Mouse (Mus musculus) heart, postnatal 0 days (tissue): ENCODE results near the gene Men1. TPM values are rescaled to one million over a fixed set of nuclear protein-coding genes. Genes with fewer than 3 reads are reported as not detected.
A peak's percentile ranks its signal among the peaks of the same experiment; 100 is the strongest.

Source experiments
- ATAC-seq: fragments of 200-750 bp; cut with Nextera tagmentation; 2 replicates; pipeline ENCODE4 v1.8.0; 2017; ENCODE audit warnings: low read depth, moderate number of reproducible peaks, moderate library complexity; ENCODE audit not compliant: insufficient read depth
- DNase-seq: peaks from one replicate; pipeline ENCODE4 v3.0.0-alpha.2; 2016; ENCODE audit warnings: low spot score
- H3K27ac ChIP-seq: fragments of 300-500 bp; sonication (generic); 2 replicates; pipeline ENCODE4 v1.5.1; 2014; ENCODE audit warnings: low read depth, mild to moderate bottlenecking
- H3K27me3 ChIP-seq: fragments of 300-500 bp; sonication (generic); 2 replicates; pipeline ENCODE4 v1.6.1; 2014; ENCODE audit warnings: low read length, mixed read lengths; ENCODE audit not compliant: control insufficient read depth, insufficient read depth
- H3K36me3 ChIP-seq: fragments of 300-500 bp; sonication (generic); replicated peaks from 2 replicates; pipeline ENCODE4 v1.6.1; 2014; ENCODE audit warnings: low read length, mixed read lengths; ENCODE audit not compliant: control insufficient read depth, insufficient read depth
- H3K4me1 ChIP-seq: fragments of 300-500 bp; sonication (generic); 2 replicates; pipeline ENCODE4 v1.6.1; 2014; ENCODE audit warnings: antibody characterized with exemption; ENCODE audit not compliant: control insufficient read depth, insufficient read depth
- H3K4me2 ChIP-seq: fragments of 300-500 bp; sonication (generic); 2 replicates; pipeline ENCODE4 v1.6.1; 2014; ENCODE audit warnings: low read depth, mild to moderate bottlenecking, low read length, moderate library complexity
- H3K4me3 ChIP-seq: fragments of 300-500 bp; sonication (generic); 2 replicates; pipeline ENCODE4 v1.5.1; 2014; ENCODE audit warnings: low read depth, low read length
- H3K9ac ChIP-seq: fragments of 300-500 bp; sonication (generic); replicated peaks from 2 replicates; pipeline ENCODE4 v1.6.1; 2014; ENCODE audit warnings: low read depth, low read length, mixed read lengths
- H3K9me3 ChIP-seq: fragments of 300-500 bp; sonication (generic); replicated peaks from 2 replicates; pipeline ENCODE4 v1.6.1; 2016; ENCODE audit warnings: low read length; ENCODE audit not compliant: control insufficient read depth
- CTCF ChIP-seq: IDR thresholded peaks from 2 replicates; pipeline ENCODE4 v1.5.1; 2016; ENCODE audit warnings: antibody characterized with exemption, control low read depth, low read depth
- EP300 ChIP-seq: IDR thresholded peaks from 2 replicates; pipeline ENCODE4 v1.6.1; 2016; ENCODE audit warnings: antibody characterized with exemption, low read depth
- WGBS: fragments of 180-500 bp; shearing (Covaris S2); extraction: QIAGEN DNeasy Blood & Tissue Kit; methylation state at CpG from one replicate; pipeline ENCODE4 v1.1.7; 2014; 5-methylcytosine and 5-hydroxymethylcytosine counted together
- polyA plus RNA-seq: library from polyadenylated mRNA; unstranded; fragments of >200 nt; fragmentation: Nextera tagmentation; extraction: Ambion mirVana; gene quantifications from 2 replicates; pipeline ENCODE4 v1.2.1, GENCODE M21; 2015
- total RNA-seq: library from RNA; depleted of rRNA; stranded (reverse); fragments of >200 nt; gene quantifications from 2 replicates; pipeline ENCODE4 v1.2.3, GENCODE M21; 2014; ENCODE audit warnings: low replicate concordance

The Men1 gene
- total and polyA plus RNA-seq, 2 experiments from 2014 or later, result 20.3 to 46.5 TPM

DNA sequence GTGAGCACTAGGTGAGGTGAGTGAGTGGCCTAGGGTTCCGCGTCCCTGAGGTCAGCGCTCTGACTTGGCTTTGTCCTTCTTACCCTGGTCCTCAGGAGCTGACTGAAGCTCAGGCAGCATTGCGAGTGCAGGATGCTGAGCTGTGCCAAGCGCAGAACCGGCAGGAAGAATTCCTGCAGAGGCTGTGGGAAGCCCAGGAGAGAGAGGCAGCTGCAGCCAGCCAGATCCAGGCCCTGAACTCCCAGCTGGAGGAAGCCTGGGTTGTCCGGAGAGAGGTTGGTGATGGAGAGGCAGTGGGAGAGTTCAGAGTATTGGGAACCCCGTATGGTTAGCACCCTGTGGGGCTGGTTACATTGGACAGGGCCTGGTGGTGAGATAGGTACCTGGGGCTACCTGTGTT is 21.0 kb upstream of the Men1 start:
- Histone ChIP-seq H3K4me3 (no peak overlapping the region), H3K36me3 (peaks cover 57% of the 10 kb centered on the region), H3K4me2 (no peak overlapping the region), H3K9me3 (no peaks in the 10 kb centered on the region), H3K27ac (no peak overlapping the region), H3K9ac (no peak overlapping the region), H3K27me3 (no peaks in the 10 kb centered on the region), H3K4me1 (no peaks in the 10 kb centered on the region)
- DNase-seq, result no peak
- no peak for TF ChIP-seq CTCF
- TF ChIP-seq EP300, result no peak
- 83% methylated on average over 8 of the region's 8 CpGs for WGBS
- no peak for ATAC-seq

GRCm38 (mm10) chr19:6314513-6314912 is 20.3 kb upstream of the Men1 start:
- no peak overlapping the region for H3K9ac ChIP-seq
- no peak for DNase-seq
- H3K4me1 ChIP-seq, result no peaks in the 10 kb centered on the region
- TF ChIP-seq CTCF, result no peak
- no peak for TF ChIP-seq EP300
- H3K27ac ChIP-seq, result no peak overlapping the region
- 72% methylated on average over 8 of the region's 8 CpGs for WGBS
- no peak overlapping the region for H3K4me3 ChIP-seq
- H3K4me2 ChIP-seq, result no peak overlapping the region
- H3K9me3 ChIP-seq, result no peaks in the 10 kb centered on the region
- no peak for ATAC-seq
- no peaks in the 10 kb centered on the region for H3K27me3 ChIP-seq
- peaks cover 61% of the 10 kb centered on the region for H3K36me3 ChIP-seq

- no peak for DNase-seq
- H3K27ac ChIP-seq, result no peak overlapping the region
- no peak overlapping the region for H3K4me2 ChIP-seq
- no peaks in the 10 kb centered on the region for H3K27me3 ChIP-seq
- no peak for ATAC-seq
- H3K4me3 ChIP-seq, result no peak overlapping the region
- WGBS, result 77% methylated on average over 14 of the region's 14 CpGs
- H3K9ac ChIP-seq, result no peak overlapping the region
- no peak for TF ChIP-seq EP300
- TF ChIP-seq CTCF, result no peak
- no peaks in the 10 kb centered on the region for H3K4me1 ChIP-seq
- peaks cover 63% of the 10 kb centered on the region for H3K36me3 ChIP-seq
- H3K9me3 ChIP-seq, result no peaks in the 10 kb centered on the region
Measured at GRCm38 (mm10) chr19:6315573-6315972, 19.2 kb upstream of the Men1 start.

DNA sequence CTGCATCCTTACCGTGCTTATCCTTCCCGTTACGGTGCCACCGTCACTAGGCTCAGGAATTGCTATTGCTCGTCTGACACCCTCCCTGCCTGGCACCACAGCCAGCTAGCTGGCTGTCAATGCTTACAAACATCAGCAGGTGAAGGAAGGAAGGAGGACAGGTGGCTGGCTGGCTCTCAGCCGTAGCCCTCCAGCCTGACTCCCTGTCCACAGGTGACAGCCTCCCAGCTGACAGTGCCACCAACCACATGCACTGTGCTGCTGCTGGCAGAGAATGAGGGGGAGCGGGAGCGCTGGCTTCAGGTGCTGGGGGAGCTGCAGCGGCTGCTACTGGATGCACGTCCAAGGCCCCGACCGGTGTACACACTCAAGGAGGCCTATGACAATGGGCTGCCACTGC is 16.6 kb upstream of the Men1 start:
- ATAC-seq, result no peak
- Histone ChIP-seq H3K9ac (no peak overlapping the region), H3K9me3 (no peaks in the 10 kb centered on the region), H3K4me1 (0 out of 2 replicates have a peak, but pooled peaks cover 4% of the 10 kb centered on the region), H3K27ac (no peak overlapping the region), H3K36me3 (peaks cover 60% of the 10 kb centered on the region), H3K27me3 (no peaks in the 10 kb centered on the region), H3K4me2 (no peak overlapping the region), H3K4me3 (no peak overlapping the region)
- no peak for DNase-seq
- TF ChIP-seq EP300 (no peak), CTCF (no peak)
- WGBS, result 90% methylated on average over 12 of the region's 12 CpGs

- H3K27me3 ChIP-seq, result no peaks in the 10 kb centered on the region
- H3K4me3 ChIP-seq, result no peak overlapping the region
- no peak overlapping the region for H3K4me2 ChIP-seq
- H3K4me1 ChIP-seq, result 0 out of 2 replicates have a peak, but pooled peaks cover 4% of the 10 kb centered on the region
- TF ChIP-seq CTCF (no peak), EP300 (no peak)
- WGBS, result 45% methylated on average over 8 of the region's 8 CpGs
- no peak overlapping the region for H3K9ac ChIP-seq
- DNase-seq (no peak), ATAC-seq (peak; percentile 50)
- H3K27ac ChIP-seq, result no peak overlapping the region
- no peaks in the 10 kb centered on the region for H3K9me3 ChIP-seq
- H3K36me3 ChIP-seq, result peaks cover 35% of the 10 kb centered on the region
Measured at GRCm38 (mm10) chr19:6321358-6321757, 13.4 kb upstream of the Men1 start.
